In genomic region chr8:83323056-83323455, GRCm38 (mm10) we compare ENCODE assay signal across 18 mouse cellular contexts. TPM values are rescaled to one million over a fixed set of nuclear protein-coding genes. Genes with fewer than 3 reads are reported as not detected.
DNase-seq lines count a peak whose midpoint lies in the region; ATAC-seq and TF ChIP-seq lines count a peak whose summit lies in the region.
"Had no signal": no experiment of that assay in that cellular context is flagged by ENCODE, and none has a peak within 500 bp of the region (broad histone marks: within the 10 kb centered on the region; RNA-seq: fewer than 3 reads in every experiment).

No protein-coding gene starts in this region.

- no peak overlapping the region for H3K9ac ChIP-seq in forebrain, postnatal 0 days
- H3K9ac ChIP-seq: limb, embryonic 15.5 days; midbrain, embryonic 12.5 days; neural tube, embryonic 13.5 days; stomach, embryonic 15.5 days had no signal

- WGBS in forebrain, postnatal 0 days: 87% methylated on average over 2 of the region's 2 CpGs
- WGBS in forebrain, embryonic 10.5 days: 88% methylated on average over 2 of the region's 2 CpGs

- intact Hi-C loops in heart, postnatal 36 days (cut with DNase I): no loop called here

- H3K27me3 ChIP-seq in forebrain, postnatal 0 days (ENCODE audit: insufficient read depth, low read length): no peaks in the 10 kb centered on the region
- no peaks in the 10 kb centered on the region for H3K27me3 ChIP-seq in forebrain, embryonic 10.5 days (ENCODE audit: poor library complexity, severe bottlenecking)
- no peaks in the 10 kb centered on the region for H3K27me3 ChIP-seq in testis, adult 2 months (ENCODE audit: control insufficient read depth, insufficient read depth, low read length)
- H3K27me3 ChIP-seq: limb, embryonic 15.5 days; midbrain, embryonic 12.5 days; neural tube, embryonic 13.5 days; stomach, embryonic 15.5 days had no signal

- no peaks in the 10 kb centered on the region for H3K4me1 ChIP-seq in forebrain, postnatal 0 days (ENCODE audit: insufficient read depth)
- H3K4me1 ChIP-seq in forebrain, embryonic 10.5 days: peaks cover 14% of the 10 kb centered on the region
- H3K4me1 ChIP-seq in testis, adult 2 months (ENCODE audit: control insufficient read depth, insufficient read depth, low read length): no peaks in the 10 kb centered on the region
- H3K4me1 ChIP-seq: limb, embryonic 15.5 days; midbrain, embryonic 12.5 days; neural tube, embryonic 13.5 days; stomach, embryonic 15.5 days had no signal

- peak; percentile 41 for TF ChIP-seq CTCF in forebrain, postnatal 0 days (IDR thresholded peaks at IDR 0.05; ENCODE audit: low read depth)
- TF ChIP-seq CTCF in testis, adult 2 months (IDR thresholded peaks at IDR 0.05; ENCODE audit: control insufficient read depth, insufficient read depth, insufficient replicate concordance, low read depth, low read length): peak; percentile 36; the same call in 1 of the 2 replicates

- DNase-seq in forebrain, postnatal 0 days: no peak
- DNase-seq in forebrain, embryonic 10.5 days (ENCODE audit: extremely low spot score, low spot score): no peak
- DNase-seq in testis, postnatal 14 days (ENCODE audit: low spot score): no peak
- peak; percentile 36 for DNase-seq in liver
- DNase-seq in thymus, postnatal 25 days: peak; percentile 13
- DNase-seq in heart, postnatal 36 days: no peak
- DNase-seq in frontal cortex, postnatal 25 days (ENCODE audit: low spot score in 2 of 2): no peak
- DNase-seq: gastrocnemius, postnatal 25 days; kidney, adult 11 months had no signal

- TF ChIP-seq POLR2A in testis, adult 2 months (IDR thresholded peaks at IDR 0.05; ENCODE audit: control insufficient read depth, low read depth, low read length): no peak

- peaks cover 59% of the 10 kb centered on the region for H3K36me3 ChIP-seq in forebrain, postnatal 0 days (ENCODE audit: insufficient read depth)
- H3K36me3 ChIP-seq in forebrain, embryonic 10.5 days (replicated peaks): peaks cover 67% of the 10 kb centered on the region
- H3K36me3 ChIP-seq in testis, adult 2 months (ENCODE audit: control insufficient read depth, insufficient read depth, low read length): peaks cover 4% of the 10 kb centered on the region

- ATAC-seq in forebrain, postnatal 0 days: no peak

- H3K27ac ChIP-seq in forebrain, postnatal 0 days (ENCODE audit: low read depth, low read length): no peak overlapping the region
- H3K27ac ChIP-seq in forebrain, embryonic 10.5 days: no peak overlapping the region
- H3K27ac ChIP-seq in testis, adult 2 months (ENCODE audit: control insufficient read depth, insufficient read depth, low read depth, low read length): no peak overlapping the region
- H3K27ac ChIP-seq: limb, embryonic 15.5 days; midbrain, embryonic 12.5 days; neural tube, embryonic 13.5 days; stomach, embryonic 15.5 days had no signal

- H3K4me3 ChIP-seq in forebrain, postnatal 0 days (ENCODE audit: low read depth, low read length): no peak overlapping the region
- no peak overlapping the region for H3K4me3 ChIP-seq in forebrain, embryonic 10.5 days
- no peak overlapping the region for H3K4me3 ChIP-seq in testis, adult 2 months (ENCODE audit: control insufficient read depth, low read depth, low read length)
- H3K4me3 ChIP-seq: limb, embryonic 15.5 days; midbrain, embryonic 12.5 days; neural tube, embryonic 13.5 days; stomach, embryonic 15.5 days had no signal

- H3K9me3 ChIP-seq in forebrain, postnatal 0 days (ENCODE audit: low read length): no peaks in the 10 kb centered on the region
- H3K9me3 ChIP-seq in forebrain, embryonic 10.5 days: no peaks in the 10 kb centered on the region
- H3K9me3 ChIP-seq: limb, embryonic 15.5 days; midbrain, embryonic 12.5 days; neural tube, embryonic 13.5 days; stomach, embryonic 15.5 days had no signal

- H3K4me2 ChIP-seq in forebrain, postnatal 0 days (ENCODE audit: low read depth): no peak overlapping the region
- H3K4me2 ChIP-seq: limb, embryonic 15.5 days; midbrain, embryonic 12.5 days; neural tube, embryonic 13.5 days; stomach, embryonic 15.5 days had no signal

RNA-seq across cellular contexts. Expression of gene Elmod2, which starts 9.2 kb away (rescaled TPM):
- total RNA-seq in forebrain, postnatal 0 days (2014; rRNA removed): 20.0 and 25.6 TPM in 2 replicates
- 6.7 and 10.0 TPM in 2 replicates for polyA plus RNA-seq in forebrain, postnatal 0 days (2015; fragmentation: Nextera tagmentation; extraction: Ambion mirVana)
- polyA plus RNA-seq in forebrain, embryonic 10.5 days (2016; fragmentation: Nextera tagmentation; extraction: Ambion mirVana): 21.8 and 25.1 TPM in 2 replicates
- polyA plus RNA-seq in testis, adult 2 months (2012; rRNA removed): 2.5 and 3.1 TPM in 2 replicates
- 10 to 100 TPM; 11.3 to 11.8 TPM for total RNA-seq in heart, postnatal 36 days (2021)

RNA-seq across cellular contexts. Expression of gene Mgat4d, which starts 25.2 kb away (rescaled TPM):
- not detected in 2 replicates for total RNA-seq in forebrain, postnatal 0 days (2014; rRNA removed)
- not detected in 2 replicates for polyA plus RNA-seq in forebrain, postnatal 0 days (2015; fragmentation: Nextera tagmentation; extraction: Ambion mirVana)
- not detected in 2 replicates for polyA plus RNA-seq in forebrain, embryonic 10.5 days (2016; fragmentation: Nextera tagmentation; extraction: Ambion mirVana)
- polyA plus RNA-seq in testis, adult 2 months (2012; rRNA removed): 20.5 and 30.8 TPM in 2 replicates
- total RNA-seq in heart, postnatal 36 days (2021): not detected
- total RNA-seq: gastrocnemius, postnatal 25 days; heart, postnatal 25 days; layer of hippocampus, postnatal 14 days had no signal
- polyA plus RNA-seq: C2C12; cortical plate, adult 2 months; limb, embryonic 15.5 days; midbrain, embryonic 12.5 days; neural tube, embryonic 13.5 days; stomach, embryonic 15.5 days had no signal

RNA-seq across cellular contexts. Expression of gene Ucp1, which starts 32.9 kb away (rescaled TPM):
- 0.85 TPM in 1 of 2 replicates, not detected in the other for total RNA-seq in forebrain, postnatal 0 days (2014; rRNA removed)
- polyA plus RNA-seq in forebrain, postnatal 0 days (2015; fragmentation: Nextera tagmentation; extraction: Ambion mirVana): not detected in 2 replicates
- polyA plus RNA-seq in forebrain, embryonic 10.5 days (2016; fragmentation: Nextera tagmentation; extraction: Ambion mirVana): not detected in 2 replicates
- polyA plus RNA-seq in testis, adult 2 months (2012; rRNA removed): 0.12 and 0.20 TPM in 2 replicates
- total RNA-seq in heart, postnatal 36 days (2021): 10 to 100 TPM in 1 of 2 experiments, 1 to 10 TPM in 1; 2.4 to 22.1 TPM
- total RNA-seq: gastrocnemius, postnatal 25 days had no signal
- polyA plus RNA-seq: C2C12; limb, embryonic 15.5 days; midbrain, embryonic 12.5 days; stomach, embryonic 15.5 days had no signal

Comparison
In these comparisons a context has a peak if more than half of its experiments do, and no peak if none do; other contexts are left out.
1. DNase-seq: peak in liver (single experiment) and thymus, postnatal 25 days (single experiment); none in forebrain, postnatal 0 days (single experiment), forebrain, embryonic 10.5 days (single experiment), testis, postnatal 14 days (single experiment), heart, postnatal 36 days (0 of 2) and frontal cortex, postnatal 25 days (0 of 2).
2. RNA of gene Mgat4d, which starts 25.2 kb away (polyA plus RNA-seq): 20.5 to 30.8 TPM in testis, adult 2 months; not detected in forebrain, postnatal 0 days and not detected in forebrain, embryonic 10.5 days; every median in the first group is over 10 times any median in the second.